Mouse (Mus musculus): ENCODE measurements at regions not wholly inside any gene's neighbourhood (a gene's known extent, or its start where the extent isn't known, plus 50 kb on each side); places are given as distances from the start of the nearest gene placed in this dataset.

GRCm38 (mm10) chr2:128240054-128240453 lies 114.2 kb downstream of the Bcl2l11 start:
- TF ChIP-seq POLR2A (IDR thresholded peaks at IDR 0.05; ENCODE audit: control insufficient read depth, low read depth, low read length) = no peak
- no peak for TF ChIP-seq CTCF (IDR thresholded peaks at IDR 0.05; ENCODE audit: control insufficient read depth, insufficient read depth, insufficient replicate concordance, low read depth, low read length)
